ENCODE assay signal across 18 mouse cellular contexts in the genomic region with DNA sequence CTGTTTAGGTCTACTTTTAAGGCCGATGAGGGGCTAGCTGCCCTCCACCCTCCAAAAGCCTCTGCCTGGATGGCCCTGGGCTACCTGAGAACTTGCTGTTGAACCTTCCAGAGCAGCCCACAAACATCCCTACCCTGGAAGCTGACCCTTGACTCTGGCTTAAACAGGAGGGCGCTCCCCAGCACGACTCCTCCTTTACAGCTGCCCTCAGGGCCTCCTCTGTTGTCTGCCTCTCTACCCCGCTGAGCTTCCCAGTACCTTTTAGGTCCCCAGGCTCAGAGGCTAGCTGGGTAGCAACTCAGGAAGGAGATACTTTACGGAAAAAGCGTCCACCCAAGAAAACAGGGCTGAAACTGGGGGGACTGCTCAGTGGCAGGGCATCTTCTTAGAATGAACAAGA. TPM values are rescaled to one million over a fixed set of nuclear protein-coding genes. Genes with fewer than 3 reads are reported as not detected.
DNase-seq lines count a peak whose midpoint lies in the region; ATAC-seq and TF ChIP-seq lines count a peak whose summit lies in the region.
"Had no signal": no experiment of that assay in that cellular context is flagged by ENCODE, and none has a peak within 500 bp of the region (broad histone marks: within the 10 kb centered on the region; RNA-seq: fewer than 3 reads in every experiment).

No protein-coding gene starts in this region.

- H3K9ac ChIP-seq in intestine, embryonic 16.5 days (ENCODE audit: low read depth, low read length), result peak overlapping the region; percentile 12; the same call in 1 of the 2 replicates
- H3K9ac ChIP-seq in intestine, embryonic 15.5 days, result no peak overlapping the region
- H3K9ac ChIP-seq in ES-Bruce4 (ENCODE audit: low read depth, poor library complexity, severe bottlenecking), result no peak overlapping the region
- H3K9ac ChIP-seq in liver, embryonic 11.5 days (ENCODE audit: low read depth, low read length), result no peak overlapping the region
- H3K9ac ChIP-seq in neural tube, embryonic 15.5 days (replicated peaks), result no peak overlapping the region
- H3K9ac ChIP-seq: forebrain, postnatal 0 days; hindbrain, embryonic 12.5 days had no signal

- intact Hi-C loops in heart, postnatal 10 days (cut with DNase I), result no loop called here

- H3K4me2 ChIP-seq in intestine, embryonic 16.5 days (ENCODE audit: low read depth, low read length), result no peak overlapping the region
- no peak overlapping the region for H3K4me2 ChIP-seq in intestine, embryonic 15.5 days (replicated peaks)
- H3K4me2 ChIP-seq in liver, embryonic 11.5 days, result peak overlapping the region; percentile 15
- no peak overlapping the region for H3K4me2 ChIP-seq in neural tube, embryonic 15.5 days
- H3K4me2 ChIP-seq: hindbrain, embryonic 12.5 days had no signal

- TF ChIP-seq EP300 in ES-Bruce4 (IDR thresholded peaks at IDR 0.05; ENCODE audit: insufficient read depth, low read depth, low read length), result 0 out of 2 replicates have a peak, but pooled peaks have one; percentile 23

- 0 out of 2 replicates have a peak, but pooled peaks have one; percentile 25 for ATAC-seq in intestine, embryonic 16.5 days
- ATAC-seq in intestine, embryonic 15.5 days, result no peak
- ATAC-seq in liver, embryonic 11.5 days (replicated peaks; ENCODE audit: low FRiP score), result no peak
- ATAC-seq in neural tube, embryonic 15.5 days (ENCODE audit: low FRiP score), result no peak
- ATAC-seq: forebrain, postnatal 0 days had no signal

- peaks cover 65% of the 10 kb centered on the region for H3K4me1 ChIP-seq in heart, embryonic 10.5 days
- peaks cover 50% of the 10 kb centered on the region for H3K4me1 ChIP-seq in intestine, embryonic 16.5 days (ENCODE audit: control insufficient read depth, insufficient read depth, low read length)
- peaks cover 30% of the 10 kb centered on the region for H3K4me1 ChIP-seq in intestine, embryonic 15.5 days (replicated peaks)
- H3K4me1 ChIP-seq in ES-Bruce4 (ENCODE audit: control insufficient read depth, insufficient read depth, low read length), result no peaks in the 10 kb centered on the region
- peaks cover 28% of the 10 kb centered on the region for H3K4me1 ChIP-seq in liver, embryonic 11.5 days (replicated peaks; ENCODE audit: control insufficient read depth, insufficient read depth, low read length)
- peaks cover 45% of the 10 kb centered on the region for H3K4me1 ChIP-seq in neural tube, embryonic 15.5 days
- H3K4me1 ChIP-seq: megakaryocyte, embryonic 14.5 days had no signal

- H3K36me3 ChIP-seq in heart, embryonic 10.5 days, result no peaks in the 10 kb centered on the region
- no peaks in the 10 kb centered on the region for H3K36me3 ChIP-seq in intestine, embryonic 16.5 days (ENCODE audit: control insufficient read depth, insufficient read depth, low read length)
- H3K36me3 ChIP-seq in intestine, embryonic 15.5 days, result no peaks in the 10 kb centered on the region
- H3K36me3 ChIP-seq in ES-Bruce4 (ENCODE audit: control insufficient read depth, insufficient read depth, low read length, poor library complexity, severe bottlenecking), result no peaks in the 10 kb centered on the region
- H3K36me3 ChIP-seq in liver, embryonic 11.5 days (ENCODE audit: control insufficient read depth, insufficient read depth, low read length), result no peaks in the 10 kb centered on the region
- no peaks in the 10 kb centered on the region for H3K36me3 ChIP-seq in neural tube, embryonic 15.5 days
- H3K36me3 ChIP-seq: hindbrain, embryonic 12.5 days had no signal

- H3K27ac ChIP-seq in heart, embryonic 10.5 days, result peak overlapping the region; percentile 65
- H3K27ac ChIP-seq in intestine, embryonic 16.5 days (ENCODE audit: low read length), result no peak overlapping the region
- no peak overlapping the region for H3K27ac ChIP-seq in intestine, embryonic 15.5 days
- 0 out of 2 replicates have a peak overlapping the region, but pooled peaks have one; percentile 7 for H3K27ac ChIP-seq in ES-Bruce4 (ENCODE audit: insufficient read depth, low read length)
- H3K27ac ChIP-seq in liver, embryonic 11.5 days (ENCODE audit: low read depth, low read length), result peak overlapping the region; percentile 52; the same call in 1 of the 2 replicates
- no peak overlapping the region for H3K27ac ChIP-seq in neural tube, embryonic 15.5 days (replicated peaks)
- H3K27ac ChIP-seq: hindbrain, embryonic 12.5 days; stomach, postnatal 0 days had no signal

- H3K9me3 ChIP-seq in heart, embryonic 10.5 days, result no peaks in the 10 kb centered on the region
- H3K9me3 ChIP-seq in intestine, embryonic 16.5 days (ENCODE audit: control insufficient read depth, low read length), result no peaks in the 10 kb centered on the region
- no peaks in the 10 kb centered on the region for H3K9me3 ChIP-seq in intestine, embryonic 15.5 days
- H3K9me3 ChIP-seq in ES-Bruce4 (replicated peaks; ENCODE audit: control insufficient read depth, insufficient read depth, low read length, poor library complexity, severe bottlenecking), result no peaks in the 10 kb centered on the region
- H3K9me3 ChIP-seq in liver, embryonic 11.5 days (ENCODE audit: control insufficient read depth, low read length), result no peaks in the 10 kb centered on the region
- H3K9me3 ChIP-seq in neural tube, embryonic 15.5 days (replicated peaks), result no peaks in the 10 kb centered on the region
- H3K9me3 ChIP-seq: hindbrain, embryonic 12.5 days; megakaryocyte, embryonic 14.5 days had no signal

- WGBS in heart, embryonic 10.5 days, result 23% methylated on average over 6 of the region's 6 CpGs
- 52% methylated on average over 6 of the region's 6 CpGs for WGBS in intestine, embryonic 16.5 days
- WGBS in intestine, embryonic 15.5 days, result 58% methylated on average over 6 of the region's 6 CpGs
- WGBS in liver, embryonic 11.5 days, result 54% methylated on average over 6 of the region's 6 CpGs
- WGBS in neural tube, embryonic 15.5 days, result 39% methylated on average over 6 of the region's 6 CpGs

- no peaks in the 10 kb centered on the region for H3K27me3 ChIP-seq in heart, embryonic 10.5 days (ENCODE audit: insufficient read depth, poor library complexity, severe bottlenecking)
- H3K27me3 ChIP-seq in intestine, embryonic 16.5 days (replicated peaks; ENCODE audit: control insufficient read depth, insufficient read depth, low read length), result no peaks in the 10 kb centered on the region
- H3K27me3 ChIP-seq in intestine, embryonic 15.5 days (replicated peaks), result no peaks in the 10 kb centered on the region
- H3K27me3 ChIP-seq in ES-Bruce4 (ENCODE audit: control insufficient read depth, insufficient read depth, low read length, poor library complexity, severe bottlenecking), result no peaks in the 10 kb centered on the region
- no peaks in the 10 kb centered on the region for H3K27me3 ChIP-seq in liver, embryonic 11.5 days (replicated peaks; ENCODE audit: control insufficient read depth, insufficient read depth, low read length)
- no peaks in the 10 kb centered on the region for H3K27me3 ChIP-seq in neural tube, embryonic 15.5 days (replicated peaks)
- H3K27me3 ChIP-seq: hindbrain, embryonic 12.5 days; megakaryocyte, embryonic 14.5 days had no signal

- TF ChIP-seq POLR2A in ES-Bruce4 (IDR thresholded peaks at IDR 0.05; ENCODE audit: insufficient read depth, low read length), result no peak

- TF ChIP-seq CTCF in ES-Bruce4 (IDR thresholded peaks at IDR 0.05; ENCODE audit: low read depth, low read length), result no peak

- H3K4me3 ChIP-seq in heart, embryonic 10.5 days, result no peak overlapping the region
- no peak overlapping the region for H3K4me3 ChIP-seq in intestine, embryonic 16.5 days (ENCODE audit: low read length)
- no peak overlapping the region for H3K4me3 ChIP-seq in intestine, embryonic 15.5 days (replicated peaks)
- no peak overlapping the region for H3K4me3 ChIP-seq in ES-Bruce4 (ENCODE audit: low read depth, low read length)
- no peak overlapping the region for H3K4me3 ChIP-seq in liver, embryonic 11.5 days (ENCODE audit: low read depth, low read length)
- no peak overlapping the region for H3K4me3 ChIP-seq in neural tube, embryonic 15.5 days (replicated peaks)
- H3K4me3 ChIP-seq: hindbrain, embryonic 12.5 days; megakaryocyte, embryonic 14.5 days; myocyte had no signal

- no peak for DNase-seq in heart, embryonic 10.5 days (ENCODE audit: low spot score)
- DNase-seq in heart, postnatal 10 days, result no peak
- DNase-seq in liver, embryonic 11.5 days (ENCODE audit: low spot score), result no peak
- no peak for DNase-seq in adrenal gland, postnatal 10 days
- DNase-seq: cerebellum, adult 9-11 months; forebrain, postnatal 0 days; layer of hippocampus, adult 9-11 months; lung, postnatal 14 days; thymus, postnatal 14 days had no signal

RNA-seq across cellular contexts. Expression of a gene that starts 15.1 kb away (rescaled TPM):
- polyA plus RNA-seq in heart, embryonic 10.5 days (2016; fragmentation: Nextera tagmentation; extraction: Ambion mirVana), result 9.4 and 11.1 TPM in 2 replicates
- 10 to 100 TPM; 24.2 to 31.8 TPM for total RNA-seq in heart, postnatal 10 days (2021)
- polyA plus RNA-seq in intestine, embryonic 16.5 days (2015; fragmentation: Nextera tagmentation; extraction: Ambion mirVana), result 4.6 and 5.3 TPM in 2 replicates
- 4.9 and 5.2 TPM in 2 replicates for polyA plus RNA-seq in intestine, embryonic 15.5 days (2015; fragmentation: Nextera tagmentation; extraction: Ambion mirVana)
- 8.6 and 9.0 TPM in 2 replicates for polyA plus RNA-seq in ES-Bruce4 (2011; ENCODE audit: insufficient read depth, insufficient read length, low read depth, missing spikeins)
- 6.2 and 6.3 TPM in 2 replicates for polyA plus RNA-seq in liver, embryonic 11.5 days (2014; fragmentation: Nextera tagmentation; extraction: Ambion mirVana)
- polyA plus RNA-seq in neural tube, embryonic 15.5 days (2015; fragmentation: Nextera tagmentation; extraction: Ambion mirVana), result 6.1 and 6.6 TPM in 2 replicates
- 10 to 100 TPM; 36.2 to 46.4 TPM for total RNA-seq in adrenal gland, postnatal 10 days (2021)
- total RNA-seq: neutrophil, adult 5-6 weeks had no signal

RNA-seq across cellular contexts. Expression of a gene that starts 15.2 kb away (rescaled TPM):
- 5.8 and 8.2 TPM in 2 replicates for polyA plus RNA-seq in heart, embryonic 10.5 days (2016; fragmentation: Nextera tagmentation; extraction: Ambion mirVana)
- total RNA-seq in heart, postnatal 10 days (2021), result 1 to 10 TPM; 1.8 to 2.6 TPM
- 5.4 and 5.7 TPM in 2 replicates for polyA plus RNA-seq in intestine, embryonic 16.5 days (2015; fragmentation: Nextera tagmentation; extraction: Ambion mirVana)
- 5.2 and 5.5 TPM in 2 replicates for polyA plus RNA-seq in intestine, embryonic 15.5 days (2015; fragmentation: Nextera tagmentation; extraction: Ambion mirVana)
- 1.4 TPM in 1 of 2 replicates, not detected in the other for polyA plus RNA-seq in ES-Bruce4 (2011; ENCODE audit: insufficient read depth, insufficient read length, low read depth, missing spikeins)
- 4.8 and 5.4 TPM in 2 replicates for polyA plus RNA-seq in liver, embryonic 11.5 days (2014; fragmentation: Nextera tagmentation; extraction: Ambion mirVana)
- polyA plus RNA-seq in neural tube, embryonic 15.5 days (2015; fragmentation: Nextera tagmentation; extraction: Ambion mirVana), result 15.3 and 19.0 TPM in 2 replicates
- 10 to 100 TPM; 11.3 to 21.1 TPM for total RNA-seq in adrenal gland, postnatal 10 days (2021)
- total RNA-seq: neutrophil, adult 5-6 weeks had no signal

Comparison
In these comparisons a context has a peak if more than half of its experiments do, and no peak if none do; other contexts are left out.
1. H3K27ac ChIP-seq: peak in heart, embryonic 10.5 days (single experiment), ES-Bruce4 (single experiment) and liver, embryonic 11.5 days (single experiment); none in intestine, embryonic 16.5 days (single experiment), intestine, embryonic 15.5 days (single experiment) and neural tube, embryonic 15.5 days (single experiment).